Mouse (Mus musculus) spleen, adult 2 months (tissue): ENCODE measurements around the gene Olfr1424.

Experiments used
- CTCF ChIP-seq: fragments of 200-500 bp; IDR thresholded peaks from 2 replicates; pipeline ENCODE4 v1.5.1; 2011; ENCODE audit warnings: mild to moderate bottlenecking, inconsistent platforms; ENCODE audit not compliant: insufficient read depth, insufficient read length, insufficient replicate concordance; ENCODE audit errors: extremely low read depth
- POLR2A ChIP-seq: fragments of 200-500 bp; IDR thresholded peaks from 2 replicates; pipeline ENCODE4 v1.6.1; 2011; ENCODE audit warnings: low read depth, low read length, inconsistent platforms

GRCm38 (mm10) chr19:12012615-12013014, 49.9 kb downstream of the Olfr1424 start:
- TF ChIP-seq POLR2A (no peak), CTCF (no peak)
